Comparison of ENCODE assay signal across 9 mouse cellular contexts in the genomic region with DNA sequence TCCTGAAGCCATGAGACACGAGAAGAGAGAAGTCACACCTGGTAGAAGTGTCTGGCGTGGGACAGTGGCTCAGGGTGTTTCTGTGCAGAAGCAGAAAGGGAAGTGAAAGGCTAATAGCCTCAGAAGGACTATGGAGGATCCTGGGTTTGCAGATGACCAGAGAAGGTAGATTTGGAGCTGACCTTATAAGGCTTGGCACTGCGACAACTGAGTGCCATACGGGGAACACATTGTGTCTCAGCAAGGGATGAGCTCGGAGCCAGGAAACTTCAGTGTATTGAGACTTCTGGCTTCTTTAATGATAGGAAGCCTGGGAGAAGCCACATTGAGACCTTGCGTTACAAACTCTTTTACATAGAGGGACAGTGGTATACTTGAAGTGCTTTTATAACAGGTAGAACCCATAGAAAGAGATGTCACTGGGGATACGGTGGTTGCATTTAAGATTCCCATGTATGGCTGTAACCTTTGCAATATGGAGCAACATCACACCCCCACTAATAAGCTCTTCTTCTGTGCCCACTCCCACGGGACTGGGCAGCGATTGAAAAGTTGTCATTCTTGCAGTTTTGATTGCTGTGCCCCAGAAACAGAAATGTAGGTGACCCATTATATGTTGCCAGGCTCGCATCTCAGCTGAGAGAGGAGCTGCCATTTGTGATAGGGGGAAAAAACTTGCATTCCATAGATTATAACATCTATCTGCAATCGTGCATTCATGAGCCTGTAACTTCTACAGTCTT.
"Had no signal": no experiment of that assay in that cellular context is flagged by ENCODE, and none has a peak within 500 bp of the region (broad histone marks: within the 10 kb centered on the region; RNA-seq: fewer than 3 reads in every experiment).

No protein-coding gene starts in this region.

- ATAC-seq: liver, embryonic 12.5 days; midbrain, embryonic 15.5 days had no signal

- DNase-seq: kidney, postnatal 10 days; kidney, postnatal 4 days; lung, embryonic 14.5 days; lung, postnatal 14 days; retina, postnatal 1 day; right cerebral cortex, postnatal 14 days; thymus, postnatal 4 days had no signal
